Comparison of ENCODE assay signal across 22 mouse cellular contexts in the genomic region with DNA sequence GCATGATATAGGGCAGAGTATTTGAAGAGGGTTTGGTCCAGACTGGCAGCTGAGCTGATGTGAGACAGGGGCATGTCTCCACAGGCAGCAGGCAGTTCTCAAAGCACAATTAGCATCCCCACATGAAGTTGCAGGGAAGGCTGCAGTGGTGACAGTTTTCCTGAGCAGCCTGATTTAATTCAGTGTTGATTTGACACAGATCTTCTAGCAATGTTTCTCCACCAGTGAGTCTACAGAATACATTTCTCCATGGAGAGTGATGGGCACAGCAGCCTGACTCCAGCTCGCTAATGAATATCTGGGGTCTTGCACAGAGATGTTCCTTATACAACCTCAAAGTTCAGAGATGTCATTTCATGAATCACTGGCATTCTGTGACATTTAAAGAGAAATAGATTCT.
A peak's percentile ranks its signal among the peaks of the same experiment; 100 is the strongest.
DNase-seq lines count a peak whose midpoint lies in the region; ATAC-seq and TF ChIP-seq lines count a peak whose summit lies in the region.
"Had no signal": no experiment of that assay in that cellular context is flagged by ENCODE, and none has a peak within 500 bp of the region (broad histone marks: within the 10 kb centered on the region; RNA-seq: fewer than 3 reads in every experiment).

No protein-coding gene starts in this region.

- no peak overlapping the region for H3K4me3 ChIP-seq in forebrain, postnatal 0 days (ENCODE audit: low read depth, low read length)
- no peak overlapping the region for H3K4me3 ChIP-seq in forebrain, embryonic 11.5 days (ENCODE audit: low read depth, low read length)
- no peak overlapping the region for H3K4me3 ChIP-seq in hindbrain, postnatal 0 days (ENCODE audit: low read length)
- H3K4me3 ChIP-seq in hindbrain, embryonic 10.5 days = no peak overlapping the region
- H3K4me3 ChIP-seq: embryonic facial prominence, embryonic 15.5 days; erythroblast, embryonic 14.5 days; heart, embryonic 13.5 days; hindbrain, embryonic 15.5 days had no signal

- H3K36me3 ChIP-seq in forebrain, postnatal 0 days (ENCODE audit: insufficient read depth) = no peaks in the 10 kb centered on the region
- no peaks in the 10 kb centered on the region for H3K36me3 ChIP-seq in forebrain, embryonic 11.5 days (ENCODE audit: control insufficient read depth, insufficient read depth, low read length)
- H3K36me3 ChIP-seq in hindbrain, postnatal 0 days (ENCODE audit: insufficient read depth, low read length) = no peaks in the 10 kb centered on the region
- peaks cover 3% of the 10 kb centered on the region; the same call in 1 of the 2 replicates for H3K36me3 ChIP-seq in hindbrain, embryonic 10.5 days
- H3K36me3 ChIP-seq: hindbrain, embryonic 15.5 days had no signal

- no peak overlapping the region for H3K4me2 ChIP-seq in forebrain, postnatal 0 days (ENCODE audit: low read depth)
- no peak overlapping the region for H3K4me2 ChIP-seq in forebrain, embryonic 11.5 days (ENCODE audit: low read depth, low read length, severe bottlenecking)
- H3K4me2 ChIP-seq in hindbrain, postnatal 0 days (ENCODE audit: low read depth, low read length) = no peak overlapping the region
- H3K4me2 ChIP-seq: embryonic facial prominence, embryonic 15.5 days; heart, embryonic 13.5 days; hindbrain, embryonic 15.5 days had no signal

- H3K27me3 ChIP-seq in forebrain, postnatal 0 days (ENCODE audit: insufficient read depth, low read length) = no peaks in the 10 kb centered on the region
- no peaks in the 10 kb centered on the region for H3K27me3 ChIP-seq in forebrain, embryonic 11.5 days (ENCODE audit: control insufficient read depth, insufficient read depth, low read length)
- no peaks in the 10 kb centered on the region for H3K27me3 ChIP-seq in hindbrain, postnatal 0 days (ENCODE audit: insufficient read depth, low read length)
- no peaks in the 10 kb centered on the region for H3K27me3 ChIP-seq in hindbrain, embryonic 10.5 days (ENCODE audit: insufficient read depth, poor library complexity, severe bottlenecking)
- H3K27me3 ChIP-seq: embryonic facial prominence, embryonic 15.5 days; heart, embryonic 13.5 days; hindbrain, embryonic 15.5 days had no signal

- WGBS in forebrain, postnatal 0 days = 86% methylated on average over 1 of the region's 1 CpGs
- WGBS in forebrain, embryonic 11.5 days = 94% methylated on average over 1 of the region's 1 CpGs
- 69% methylated on average over 1 of the region's 1 CpGs for WGBS in hindbrain, postnatal 0 days
- 91% methylated on average over 1 of the region's 1 CpGs for WGBS in hindbrain, embryonic 10.5 days

- no peak for TF ChIP-seq CTCF in forebrain, postnatal 0 days (IDR thresholded peaks at IDR 0.05; ENCODE audit: low read depth)
- TF ChIP-seq CTCF in hindbrain, postnatal 0 days (IDR thresholded peaks at IDR 0.05; ENCODE audit: low read depth) = no peak
- TF ChIP-seq CTCF in brain, embryonic 14.5 days (IDR thresholded peaks at IDR 0.05; ENCODE audit: borderline replicate concordance, extremely low read depth, insufficient read depth, insufficient read length) = no peak

- DNase-seq in forebrain, postnatal 0 days = no peak
- no peak for DNase-seq in forebrain, embryonic 11.5 days (ENCODE audit: low spot score)
- DNase-seq in hindbrain, postnatal 0 days (ENCODE audit: low spot score) = peak; percentile 6
- no peak for DNase-seq in hindbrain, embryonic 10.5 days (ENCODE audit: low spot score)
- peak; percentile 16 for DNase-seq in brain, adult 2 months (ENCODE audit: low read depth, low spot score)
- peak; percentile 46 for DNase-seq in brain, embryonic 14.5 days (ENCODE audit: low read depth)
- no peak for DNase-seq in cerebellum, adult 18-20 months
- no peak for DNase-seq in frontal cortex, postnatal 14 days (ENCODE audit: low spot score in 2 of 2)
- DNase-seq: adrenal gland, adult 2 months; adrenal gland, postnatal 25 days; cerebellum, adult 11 months; cerebellum, adult 9-11 months; cerebellum, postnatal 36 days; gastrocnemius, postnatal 36 days; heart, adult 11 months; heart, postnatal 36 days; kidney, adult 11 months had no signal

- no peak overlapping the region for H3K9ac ChIP-seq in forebrain, postnatal 0 days
- H3K9ac ChIP-seq in forebrain, embryonic 11.5 days (ENCODE audit: low read length) = no peak overlapping the region
- H3K9ac ChIP-seq in hindbrain, postnatal 0 days (replicated peaks; ENCODE audit: low read length) = no peak overlapping the region
- H3K9ac ChIP-seq: embryonic facial prominence, embryonic 15.5 days; heart, embryonic 13.5 days; hindbrain, embryonic 15.5 days had no signal

- TF ChIP-seq POLR2A in brain, embryonic 14.5 days (IDR thresholded peaks at IDR 0.05; ENCODE audit: borderline replicate concordance, extremely low read depth, insufficient read depth, insufficient read length, poor library complexity, severe bottlenecking) = no peak

- no peaks in the 10 kb centered on the region for H3K9me3 ChIP-seq in forebrain, postnatal 0 days (ENCODE audit: low read length)
- H3K9me3 ChIP-seq in forebrain, embryonic 11.5 days (ENCODE audit: control insufficient read depth, low read length) = no peaks in the 10 kb centered on the region
- no peaks in the 10 kb centered on the region for H3K9me3 ChIP-seq in hindbrain, postnatal 0 days (ENCODE audit: low read length)
- H3K9me3 ChIP-seq in hindbrain, embryonic 10.5 days = no peaks in the 10 kb centered on the region
- H3K9me3 ChIP-seq: embryonic facial prominence, embryonic 15.5 days; heart, embryonic 13.5 days; hindbrain, embryonic 15.5 days had no signal

- no peak overlapping the region for H3K27ac ChIP-seq in forebrain, postnatal 0 days (ENCODE audit: low read depth, low read length)
- H3K27ac ChIP-seq in forebrain, embryonic 11.5 days (ENCODE audit: low read depth, low read length) = no peak overlapping the region
- H3K27ac ChIP-seq in hindbrain, postnatal 0 days = no peak overlapping the region
- H3K27ac ChIP-seq in hindbrain, embryonic 10.5 days = no peak overlapping the region
- H3K27ac ChIP-seq: embryonic facial prominence, embryonic 15.5 days; heart, embryonic 13.5 days; hindbrain, embryonic 15.5 days had no signal

- no peaks in the 10 kb centered on the region for H3K4me1 ChIP-seq in forebrain, postnatal 0 days (ENCODE audit: insufficient read depth)
- H3K4me1 ChIP-seq in forebrain, embryonic 11.5 days (replicated peaks; ENCODE audit: control insufficient read depth, insufficient read depth, low read length) = 0 out of 2 replicates have a peak, but pooled peaks cover 3% of the 10 kb centered on the region
- no peaks in the 10 kb centered on the region for H3K4me1 ChIP-seq in hindbrain, postnatal 0 days (ENCODE audit: insufficient read depth, low read length)
- H3K4me1 ChIP-seq in hindbrain, embryonic 10.5 days (replicated peaks) = peaks cover 6% of the 10 kb centered on the region; the same call in 1 of the 2 replicates
- H3K4me1 ChIP-seq: embryonic facial prominence, embryonic 15.5 days had no signal

- 0 out of 2 replicates have a peak, but pooled peaks have one; percentile 20 for ATAC-seq in forebrain, postnatal 0 days
- ATAC-seq in forebrain, embryonic 11.5 days (replicated peaks; ENCODE audit: low FRiP score) = no peak
- ATAC-seq in hindbrain, postnatal 0 days = peak; percentile 43; the same call in 1 of the 2 replicates
- ATAC-seq: forebrain, embryonic 14.5 days had no signal

Comparison
In these comparisons a context has a peak if more than half of its experiments do, and no peak if none do; other contexts are left out.
1. DNase-seq: peak in hindbrain, postnatal 0 days (single experiment), brain, adult 2 months (single experiment) and brain, embryonic 14.5 days (single experiment); none in forebrain, postnatal 0 days (single experiment), forebrain, embryonic 11.5 days (single experiment), hindbrain, embryonic 10.5 days (single experiment), cerebellum, adult 18-20 months (0 of 2) and frontal cortex, postnatal 14 days (0 of 2).